Mouse (Mus musculus): Measurements from ENCODE around the gene Pom121. TPM values are rescaled to one million over a fixed set of nuclear protein-coding genes. Genes with fewer than 3 reads are reported as not detected.

Pom121 gene
- polyA plus RNA-seq (2012; rRNA removed): 5.7 and 8.6 TPM in 2 replicates

DNA sequence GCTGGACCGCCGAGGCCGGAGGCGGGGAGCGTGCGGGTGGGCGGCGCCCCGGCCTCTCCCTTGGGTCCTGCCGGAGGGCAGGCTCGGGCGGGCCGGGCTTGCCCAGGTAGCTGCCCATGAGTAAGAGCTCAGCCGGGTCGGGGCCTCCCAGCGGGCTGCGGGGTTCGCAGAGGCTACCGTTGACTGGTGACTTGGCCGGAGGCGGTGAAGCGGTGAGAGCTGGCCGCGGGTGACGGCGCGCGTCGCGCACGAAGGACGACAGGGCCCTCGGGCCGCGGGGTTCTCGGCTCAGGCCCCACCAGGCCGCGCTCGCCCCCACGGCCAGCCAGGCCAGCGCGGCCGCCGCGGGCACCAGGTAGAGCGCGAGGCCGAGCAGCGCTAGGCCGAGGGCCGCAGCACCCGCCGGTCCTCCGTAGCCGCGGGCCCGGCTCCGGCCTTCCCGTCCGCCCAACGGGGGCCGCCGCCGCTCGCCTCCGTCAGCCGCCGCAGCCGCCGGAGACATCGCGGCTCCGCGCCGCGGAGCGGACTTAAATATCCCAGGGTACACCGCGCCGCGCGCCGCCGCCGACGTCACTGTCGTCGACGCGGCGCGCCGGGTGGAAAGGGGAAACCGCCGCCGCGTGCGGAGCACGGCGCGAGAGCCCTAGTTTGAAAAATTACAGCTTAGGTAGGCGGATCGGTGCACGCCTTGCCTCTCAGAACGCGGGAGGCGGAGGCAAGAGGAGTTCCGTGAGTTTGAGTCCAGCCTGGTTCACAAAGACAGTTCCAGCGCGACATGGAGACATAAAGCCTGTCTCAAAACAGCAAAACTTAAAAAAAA, at the start of gene Pom121:
TSS of gene Pom121 (minus strand) at position 543 of the 820 bp plus-strand sequence.

GRCm38 (mm10) chr5:135369787-135370654, 24.3 kb downstream of the Pom121 start, which contains the start of gene Nsun5:
Gene Nsun5 (plus strand): TSS chr5:135369953.

DNA sequence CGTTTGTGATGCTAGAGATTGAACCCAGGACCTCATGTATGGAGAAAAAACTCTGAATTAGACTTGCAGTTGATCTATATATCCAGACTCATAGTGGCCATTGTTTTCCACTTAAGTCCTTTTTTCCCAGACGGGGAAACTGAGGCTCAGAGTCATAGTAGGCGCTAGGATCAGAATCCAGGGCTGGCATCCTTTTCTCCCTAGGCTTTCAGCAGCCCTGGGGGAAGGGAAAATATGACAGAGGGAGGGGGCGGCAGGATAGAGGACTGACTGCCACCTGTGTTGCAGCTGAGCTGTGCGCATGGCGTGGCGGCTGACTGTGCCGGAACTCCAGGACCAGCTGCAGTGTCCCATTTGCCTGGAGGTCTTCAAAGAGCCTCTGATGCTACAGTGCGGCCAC, 41.4 kb downstream of the Pom121 start, which contains the start of gene Trim50:
TSS of gene Trim50 (plus strand) at position 301 of the 400 bp plus-strand sequence.

GRCm38 (mm10) chr5:135349862-135350261, 44.5 kb downstream of the Pom121 start, which contains the start of gene Fkbp6:
Gene Fkbp6 (minus strand): TSS chr5:135350044.

Other genes starting within 250 kb of the Pom121 start
- gene Tbl2, start 244.9 kb downstream of the Pom121 start, polyA plus RNA-seq (2012; rRNA removed): 5.1 and 5.8 TPM in 2 replicates
- gene Bcl7b, start 226.3 kb downstream of the Pom121 start, polyA plus RNA-seq (2012; rRNA removed): 11.7 and 11.8 TPM in 2 replicates
- 21.3 and 23.6 TPM in 2 replicates for gene Baz1b, start 207.3 kb downstream of the Pom121 start, polyA plus RNA-seq (2012; rRNA removed)
- gene Fzd9, start 143.3 kb downstream of the Pom121 start, polyA plus RNA-seq (2012; rRNA removed): 0.12 and 0.25 TPM in 2 replicates
- gene Fkbp6, start 44.5 kb downstream of the Pom121 start, polyA plus RNA-seq (2012; rRNA removed): 0.05 TPM in 1 of 2 replicates, not detected in the other
- not detected in 2 replicates for gene Trim50, start 41.3 kb downstream of the Pom121 start, polyA plus RNA-seq (2012; rRNA removed)
- 12.1 and 14.1 TPM in 2 replicates for gene Nsun5, start 24.6 kb downstream of the Pom121 start, polyA plus RNA-seq (2012; rRNA removed)
- gene Hip1, start 150.6 kb upstream of the Pom121 start, polyA plus RNA-seq (2012; rRNA removed): 1.9 and 2.0 TPM in 2 replicates
- gene Ccl26, start 169.0 kb upstream of the Pom121 start, polyA plus RNA-seq (2012; rRNA removed): not detected in 2 replicates
- 10.5 and 12.0 TPM in 2 replicates for gene Ccl24, start 178.5 kb upstream of the Pom121 start, polyA plus RNA-seq (2012; rRNA removed)
- 3.4 and 4.0 TPM in 2 replicates for gene Rhbdd2, start 238.1 kb upstream of the Pom121 start, polyA plus RNA-seq (2012; rRNA removed)

All from liver, embryonic 14 days (tissue).